Mouse (Mus musculus) hindbrain, embryonic 15.5 days (tissue): ENCODE results near the gene Spaca4. TPM values are rescaled to one million over a fixed set of nuclear protein-coding genes. Genes with fewer than 3 reads are reported as not detected.

Experiments
- ATAC-seq: fragments of 200-750 bp; cut with Nextera tagmentation; 2 replicates; pipeline ENCODE4 v1.8.0; 2017; ENCODE audit warnings: low read depth, moderate number of reproducible peaks, moderate TSS enrichment; ENCODE audit not compliant: low FRiP score
- H3K27ac ChIP-seq: fragments of 300-500 bp; sonication (generic); replicated peaks from 2 replicates; pipeline ENCODE4 v1.5.1; 2015; ENCODE audit warnings: mild to moderate bottlenecking, inconsistent platforms
- H3K27me3 ChIP-seq: fragments of 300-500 bp; sonication (generic); 2 replicates; pipeline ENCODE4 v1.6.1; 2015; ENCODE audit warnings: control low read depth, inconsistent platforms
- H3K36me3 ChIP-seq: fragments of 300-500 bp; sonication (generic); 2 replicates; pipeline ENCODE4 v1.6.1; 2015; ENCODE audit warnings: control low read depth, inconsistent platforms
- H3K4me1 ChIP-seq: fragments of 300-500 bp; sonication (generic); replicated peaks from 2 replicates; pipeline ENCODE4 v1.6.1; 2015; ENCODE audit warnings: control low read depth, inconsistent platforms
- H3K4me2 ChIP-seq: fragments of 300-500 bp; sonication (generic); 2 replicates; pipeline ENCODE4 v1.6.1; 2015; ENCODE audit warnings: moderate library complexity, mild to moderate bottlenecking, inconsistent platforms
- H3K4me3 ChIP-seq: fragments of 300-500 bp; sonication (generic); 2 replicates; pipeline ENCODE4 v1.5.1; 2015; ENCODE audit warnings: mild to moderate bottlenecking, inconsistent platforms
- H3K9ac ChIP-seq: fragments of 300-500 bp; sonication (generic); 2 replicates; pipeline ENCODE4 v1.6.1; 2015; ENCODE audit warnings: inconsistent platforms
- H3K9me3 ChIP-seq: fragments of 300-500 bp; sonication (generic); 2 replicates; pipeline ENCODE4 v1.6.1; 2016; ENCODE audit warnings: control low read depth, inconsistent platforms
- WGBS: fragments of 180-500 bp; shearing (Covaris S2); methylation state at CpG from one replicate; pipeline ENCODE4 v1.1.7; 2015; 5-methylcytosine and 5-hydroxymethylcytosine counted together
- polyA plus RNA-seq: library from polyadenylated mRNA; unstranded; fragments of >200 nt; fragmentation: Nextera tagmentation; extraction: Ambion mirVana; gene quantifications from 2 replicates; pipeline ENCODE4 v1.2.1, GENCODE M21; 2015

Spaca4 gene
- polyA plus RNA-seq, 1 experiment from 2014 or later = not detected

GRCm38 (mm10) chr7:45685811-45686210 is 39.8 kb downstream of the Spaca4 start:
- no peaks in the 10 kb centered on the region for H3K27me3 ChIP-seq
- no peaks in the 10 kb centered on the region for H3K36me3 ChIP-seq
- no peak overlapping the region for H3K4me2 ChIP-seq
- 54% methylated on average over 10 of the region's 10 CpGs for WGBS
- H3K4me1 ChIP-seq = peaks cover 8% of the 10 kb centered on the region; the same call in 1 of the 2 replicates
- no peak overlapping the region for H3K9ac ChIP-seq
- no peak for ATAC-seq
- H3K9me3 ChIP-seq = no peaks in the 10 kb centered on the region
- no peak overlapping the region for H3K4me3 ChIP-seq
- no peak overlapping the region for H3K27ac ChIP-seq

GRCm38 (mm10) chr7:45683396-45684050 is 42.1 kb downstream of the Spaca4 start, which contains the start of gene Ntn5:
Gene Ntn5 (plus strand): TSS chr7:45684022.
- no peak within 1 kb of the TSS for H3K27ac ChIP-seq
- no peak within 1 kb of the TSS for H3K9ac ChIP-seq

GRCm38 (mm10) chr7:45682144-45683126 is 43.2 kb downstream of the Spaca4 start:
- H3K4me3 ChIP-seq = no peak overlapping the region
- no peaks in the 10 kb centered on the region for H3K9me3 ChIP-seq
- H3K36me3 ChIP-seq = no peaks in the 10 kb centered on the region
- 30% methylated on average over 14 of the region's 14 CpGs for WGBS
- peak; percentile 70 for ATAC-seq
- H3K4me1 ChIP-seq = peaks cover 8% of the 10 kb centered on the region; the same call in 1 of the 2 replicates
- H3K4me2 ChIP-seq = peak overlapping the region; percentile 46
- peak overlapping the region; percentile 70 for H3K27ac ChIP-seq
- H3K27me3 ChIP-seq = no peaks in the 10 kb centered on the region
- H3K9ac ChIP-seq = peak overlapping the region; percentile 23; the same call in 1 of the 2 replicates

More at GRCm38 (mm10) chr7:45683396-45684050, 42.1 kb downstream of the Spaca4 start, which contains the start of gene Ntn5:
- Histone ChIP-seq H3K9me3 (no peaks in the 10 kb centered on the region), H3K27me3 (no peaks in the 10 kb centered on the region), H3K4me3 (no peak within 1 kb of the TSS), H3K4me1 (peaks cover 8% of the 10 kb centered on the region; the same call in 1 of the 2 replicates), H3K36me3 (no peaks in the 10 kb centered on the region), H3K4me2 (no peak within 1 kb of the TSS)
- WGBS = 84% methylated on average over 7 of the region's 7 CpGs
- no peak for ATAC-seq

GRCm38 (mm10) chr7:45681046-45681736 is 44.4 kb downstream of the Spaca4 start:
- H3K36me3 ChIP-seq = no peaks in the 10 kb centered on the region
- H3K9ac ChIP-seq = no peak overlapping the region
- peaks cover 7% of the 10 kb centered on the region; the same call in 1 of the 2 replicates for H3K4me1 ChIP-seq
- H3K4me2 ChIP-seq = no peak overlapping the region
- no peaks in the 10 kb centered on the region for H3K27me3 ChIP-seq
- 88% methylated on average over 8 of the region's 8 CpGs for WGBS
- H3K9me3 ChIP-seq = no peaks in the 10 kb centered on the region
- no peak for ATAC-seq
- H3K4me3 ChIP-seq = no peak overlapping the region
- no peak overlapping the region for H3K27ac ChIP-seq

- Histone ChIP-seq H3K27ac (no peak overlapping the region), H3K4me3 (no peak overlapping the region), H3K4me2 (no peak overlapping the region), H3K9ac (no peak overlapping the region), H3K9me3 (no peaks in the 10 kb centered on the region), H3K36me3 (no peaks in the 10 kb centered on the region), H3K4me1 (peaks cover 3% of the 10 kb centered on the region; the same call in 1 of the 2 replicates), H3K27me3 (no peaks in the 10 kb centered on the region)
- WGBS = 64% methylated on average over 14 of the region's 14 CpGs
- ATAC-seq = no peak
These were observed 45.5 kb downstream of the Spaca4 start for GRCm38 (mm10) chr7:45679966-45680621.

GRCm38 (mm10) chr7:45678513-45678912 is 47.1 kb downstream of the Spaca4 start:
- H3K9me3 ChIP-seq = no peaks in the 10 kb centered on the region
- no peaks in the 10 kb centered on the region for H3K36me3 ChIP-seq
- no peak overlapping the region for H3K9ac ChIP-seq
- no peak for ATAC-seq
- H3K27me3 ChIP-seq = no peaks in the 10 kb centered on the region
- WGBS = 95% methylated on average over 14 of the region's 14 CpGs
- H3K27ac ChIP-seq = no peak overlapping the region
- H3K4me2 ChIP-seq = no peak overlapping the region
- H3K4me1 ChIP-seq = peaks cover 3% of the 10 kb centered on the region; the same call in 1 of the 2 replicates
- H3K4me3 ChIP-seq = no peak overlapping the region

- no peak for ATAC-seq
- no peaks in the 10 kb centered on the region for H3K36me3 ChIP-seq
These were observed 47.9 kb downstream of the Spaca4 start for GRCm38 (mm10) chr7:45677627-45678295.

More at GRCm38 (mm10) chr7:45677627-45678295, 47.9 kb downstream of the Spaca4 start:
- Histone ChIP-seq H3K27me3 (no peaks in the 10 kb centered on the region), H3K9ac (no peak overlapping the region), H3K27ac (no peak overlapping the region), H3K4me3 (no peak overlapping the region), H3K4me1 (peaks cover 3% of the 10 kb centered on the region; the same call in 1 of the 2 replicates), H3K9me3 (no peaks in the 10 kb centered on the region), H3K4me2 (no peak overlapping the region)
- WGBS = 82% methylated on average over 7 of the region's 7 CpGs

Other genes starting within 250 kb of the Spaca4 start
- 0.13 and 0.30 TPM in 2 replicates for gene Tulp2, start 243.9 kb downstream of the Spaca4 start, polyA plus RNA-seq
- not detected in 2 replicates for gene Gm45808, start 239.0 kb downstream of the Spaca4 start, polyA plus RNA-seq
- 4.5 and 4.6 TPM in 2 replicates for gene Dhdh, start 237.0 kb downstream of the Spaca4 start, polyA plus RNA-seq
- 137 TPM in 2 replicates for gene Nucb1, start 215.4 kb downstream of the Spaca4 start, polyA plus RNA-seq
- gene Ppp1r15a, start 199.5 kb downstream of the Spaca4 start, polyA plus RNA-seq = 13.8 and 14.4 TPM in 2 replicates
- 2.5 and 3.3 TPM in 2 replicates for gene Plekha4, start 199.5 kb downstream of the Spaca4 start, polyA plus RNA-seq
- gene Hsd17b14, start 170.9 kb downstream of the Spaca4 start, polyA plus RNA-seq = 0.18 and 0.26 TPM in 2 replicates
- gene Bcat2, start 155.7 kb downstream of the Spaca4 start, polyA plus RNA-seq = 22.2 and 22.7 TPM in 2 replicates
- gene Fgf21, start 110.3 kb downstream of the Spaca4 start, polyA plus RNA-seq = not detected in 2 replicates
- gene Fut1, start 108.5 kb downstream of the Spaca4 start, polyA plus RNA-seq = not detected in 2 replicates
- 0.08 and 0.09 TPM in 2 replicates for gene Izumo1, start 104.0 kb downstream of the Spaca4 start, polyA plus RNA-seq
- 20.2 and 24.3 TPM in 2 replicates for gene Rasip1, start 98.3 kb downstream of the Spaca4 start, polyA plus RNA-seq
- gene Mamstr, start 85.8 kb downstream of the Spaca4 start, polyA plus RNA-seq = 4.0 and 5.2 TPM in 2 replicates
- gene Fut2, start 59.4 kb downstream of the Spaca4 start, polyA plus RNA-seq = 0.05 and 0.32 TPM in 2 replicates
- 1.4 and 1.6 TPM in 2 replicates for gene Ntn5, start 41.8 kb downstream of the Spaca4 start, polyA plus RNA-seq
- gene Sec1, start 31.4 kb downstream of the Spaca4 start, polyA plus RNA-seq = 0.35 and 0.89 TPM in 2 replicates
- 58.6 and 67.3 TPM in 2 replicates for gene Car11, start 26.0 kb downstream of the Spaca4 start, polyA plus RNA-seq
- gene Dbp, start 20.7 kb downstream of the Spaca4 start, polyA plus RNA-seq = 2.9 and 4.1 TPM in 2 replicates
- 528 and 575 TPM in 2 replicates for gene Rpl18, start 10.4 kb downstream of the Spaca4 start, polyA plus RNA-seq
- gene Sphk2, start 7.8 kb downstream of the Spaca4 start, polyA plus RNA-seq = 24.4 and 26.9 TPM in 2 replicates
- gene Fam83e, start 4.6 kb downstream of the Spaca4 start, polyA plus RNA-seq = 0.38 and 0.57 TPM in 2 replicates
- 20.1 and 24.8 TPM in 2 replicates for gene Lmtk3, start 57.9 kb upstream of the Spaca4 start, polyA plus RNA-seq
- gene Sult2b1, start 58.9 kb upstream of the Spaca4 start, polyA plus RNA-seq = 6.3 TPM in 2 replicates
- 271 and 286 TPM in 2 replicates for gene Cyth2, start 88.8 kb upstream of the Spaca4 start, polyA plus RNA-seq
- gene Kcnj14, start 99.0 kb upstream of the Spaca4 start, polyA plus RNA-seq = 1.1 and 1.6 TPM in 2 replicates
- gene Grwd1, start 105.1 kb upstream of the Spaca4 start, polyA plus RNA-seq = 41.8 and 43.1 TPM in 2 replicates
- 56.4 and 61.0 TPM in 2 replicates for gene Kdelr1, start 147.0 kb upstream of the Spaca4 start, polyA plus RNA-seq
- 3.4 and 4.3 TPM in 2 replicates for gene Grin2d, start 152.6 kb upstream of the Spaca4 start, polyA plus RNA-seq
- gene Syngr4, start 170.9 kb upstream of the Spaca4 start, polyA plus RNA-seq = 0.34 TPM in 1 of 2 replicates, not detected in the other
- gene Tmem143, start 171.1 kb upstream of the Spaca4 start, polyA plus RNA-seq = 6.7 and 8.5 TPM in 2 replicates
- gene Emp3, start 195.6 kb upstream of the Spaca4 start, polyA plus RNA-seq = 34.1 and 43.6 TPM in 2 replicates
- 6.6 and 8.5 TPM in 2 replicates for gene Ccdc114, start 198.3 kb upstream of the Spaca4 start, polyA plus RNA-seq